Mouse (Mus musculus) neutrophil, adult 65 days (primary cell): ENCODE data around the gene Klra1. TPM values are rescaled to one million over a fixed set of nuclear protein-coding genes. Genes with fewer than 3 reads are reported as not detected.

Source experiments
- total RNA-seq: library from RNA; stranded (reverse); gene quantifications from 2 replicates; pipeline ENCODE4 v1.2.4, GENCODE M21; 2023

The Klra1 gene
- total RNA-seq, result 0.39 TPM in 1 of 2 replicates, not detected in the other

DNA sequence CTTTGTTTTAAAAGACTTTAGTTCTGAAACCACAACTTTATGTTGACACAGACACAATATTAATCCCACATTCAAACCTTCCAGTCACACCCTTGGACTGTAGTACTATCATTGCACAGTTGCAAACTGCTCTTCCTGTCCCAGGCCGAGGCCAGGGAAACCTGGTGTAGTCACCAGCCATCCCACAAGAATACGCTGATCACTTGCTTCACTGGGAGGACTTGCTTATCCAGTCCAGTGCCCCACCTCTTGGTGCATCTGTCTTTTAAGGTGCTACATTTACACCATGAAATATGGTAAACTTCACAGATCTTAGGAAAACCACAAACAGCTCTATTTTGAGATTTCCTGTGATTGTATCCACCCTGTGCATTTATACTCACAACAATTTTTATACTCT is at the start of gene Klra1:
Gene Klra1, minus strand, starts transcription at position 125 of the 400 bp plus-strand sequence.

DNA sequence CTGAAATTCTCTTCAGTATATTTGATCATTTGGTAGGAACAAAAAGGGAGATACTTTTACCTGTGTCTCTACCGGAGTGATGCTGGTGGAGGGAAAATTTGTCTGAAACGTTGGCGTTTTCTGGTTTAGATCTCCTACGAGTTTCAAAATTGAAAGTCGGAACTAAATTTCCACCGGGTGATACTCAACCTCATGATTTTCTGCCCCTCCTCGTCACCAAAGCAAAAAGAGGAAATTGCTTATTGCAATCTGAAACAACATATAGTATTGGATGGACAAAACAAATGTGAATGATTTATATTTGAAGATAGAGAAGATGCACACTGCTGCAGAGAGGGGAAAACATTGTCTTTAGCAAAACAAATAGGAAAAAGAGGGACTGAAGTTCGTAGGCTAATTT is 49.3 kb downstream of the Klra1 start, which contains the start of gene Klra3:
Gene Klra3, minus strand, starts transcription at position 164 of the 400 bp plus-strand sequence.

Other genes starting within 250 kb of the Klra1 start
- gene Klra9, start 193.8 kb downstream of the Klra1 start, total RNA-seq, result not detected in 2 replicates
- gene Klra7, start 153.6 kb downstream of the Klra1 start, total RNA-seq, result not detected in 2 replicates
- 0.79 and 2.2 TPM in 2 replicates for gene Klra10, start 104.9 kb downstream of the Klra1 start, total RNA-seq
- 0.54 and 0.73 TPM in 2 replicates for gene Klra3, start 49.3 kb downstream of the Klra1 start, total RNA-seq